8 mouse cellular contexts compared by ENCODE assay signal in the genomic region with DNA sequence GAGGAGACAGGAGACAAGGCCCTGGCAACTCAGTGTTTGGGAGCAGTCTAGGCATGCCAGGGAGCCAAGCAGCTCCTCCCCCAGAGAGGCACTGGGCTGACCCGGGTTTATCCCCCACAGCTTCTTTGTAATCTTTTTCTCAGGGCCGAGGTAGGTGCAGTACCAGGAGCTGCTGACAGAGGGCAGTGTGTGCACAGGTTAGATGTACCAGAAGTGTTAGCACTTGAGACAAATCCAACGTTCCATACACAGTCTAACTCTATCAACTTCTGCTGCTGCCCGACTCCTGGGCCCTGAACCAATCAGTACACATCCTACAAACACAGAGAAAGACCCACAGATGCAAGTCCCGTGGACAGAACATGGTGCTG. TPM values are rescaled to one million over a fixed set of nuclear protein-coding genes. Genes with fewer than 3 reads are reported as not detected.
A peak's percentile ranks its signal among the peaks of the same experiment; 100 is the strongest.
DNase-seq lines count a peak whose midpoint lies in the region; ATAC-seq and TF ChIP-seq lines count a peak whose summit lies in the region.

No protein-coding gene starts in this region.

- no peak overlapping the region for H3K4me2 ChIP-seq in intestine, postnatal 0 days (replicated peaks; ENCODE audit: low read depth)
- no peak overlapping the region for H3K4me2 ChIP-seq in midbrain, embryonic 12.5 days (replicated peaks)

- DNase-seq in adrenal gland, postnatal 14 days = peak; percentile 88
- peak; percentile 91 for DNase-seq in embryo, embryonic 9.5 days (ENCODE audit: extremely low spot score)
- DNase-seq in gastrocnemius, postnatal 4 days (ENCODE audit: low spot score in 2 of 2) = peak; percentile 71 to 78
- peak; percentile 85 to 92 for DNase-seq in left cerebral cortex, postnatal 25 days (ENCODE audit: low spot score in 2 of 2)

- WGBS in intestine, postnatal 0 days = 2% methylated on average over 5 of the region's 5 CpGs
- WGBS in midbrain, embryonic 12.5 days = 14% methylated on average over 5 of the region's 5 CpGs
- 4% methylated on average over 5 of the region's 5 CpGs for WGBS in small intestine, adult 2 months

- no peaks in the 10 kb centered on the region for H3K9me3 ChIP-seq in intestine, postnatal 0 days (ENCODE audit: control insufficient read depth)
- no peaks in the 10 kb centered on the region for H3K9me3 ChIP-seq in midbrain, embryonic 12.5 days

- TF ChIP-seq POLR2A in small intestine, adult 2 months (IDR thresholded peaks at IDR 0.05; ENCODE audit: low read depth, low read length) = no peak

- peak; percentile 48 for ATAC-seq in intestine, postnatal 0 days
- peak; percentile 58; the same call in 1 of the 2 replicates for ATAC-seq in midbrain, embryonic 12.5 days (ENCODE audit: low FRiP score, low read depth)
- ATAC-seq in activated CD4-positive, CD25-positive, alpha-beta regulatory T cell, adult 4 months = no peak

- TF ChIP-seq CTCF in intestine, postnatal 0 days (IDR thresholded peaks at IDR 0.05; ENCODE audit: low read depth) = peak; percentile 92
- peak; percentile 84; the same call in 1 of the 2 replicates for TF ChIP-seq CTCF in small intestine, adult 2 months (IDR thresholded peaks at IDR 0.05; ENCODE audit: extremely low read depth, insufficient read length, insufficient replicate concordance, low read depth, low read length)

- no peaks in the 10 kb centered on the region for H3K27me3 ChIP-seq in intestine, postnatal 0 days (replicated peaks; ENCODE audit: control insufficient read depth, insufficient read depth, low read length)
- H3K27me3 ChIP-seq in midbrain, embryonic 12.5 days = no peaks in the 10 kb centered on the region
- H3K27me3 ChIP-seq in small intestine, adult 2 months (ENCODE audit: control insufficient read depth, insufficient read depth, low read length) = 0 out of 2 replicates have a peak, but pooled peaks cover 4% of the 10 kb centered on the region

- H3K4me1 ChIP-seq in intestine, postnatal 0 days (replicated peaks; ENCODE audit: control insufficient read depth, insufficient read depth, low read length) = no peaks in the 10 kb centered on the region
- no peaks in the 10 kb centered on the region for H3K4me1 ChIP-seq in midbrain, embryonic 12.5 days
- H3K4me1 ChIP-seq in small intestine, adult 2 months (ENCODE audit: control insufficient read depth, insufficient read depth, insufficient read length, low read length) = no peaks in the 10 kb centered on the region

- no peak overlapping the region for H3K27ac ChIP-seq in intestine, postnatal 0 days (ENCODE audit: low read depth, low read length)
- no peak overlapping the region for H3K27ac ChIP-seq in midbrain, embryonic 12.5 days (replicated peaks)
- no peak overlapping the region for H3K27ac ChIP-seq in small intestine, adult 2 months (ENCODE audit: insufficient read depth, low read depth, low read length)

- intact Hi-C loops in left cerebral cortex, postnatal 25 days (cut with DNase I) = loop anchor here (1.0 to 5.0 kb wide), 3 partner anchors 201 to 434 kb away; no protein-coding TSS in a partner anchor

- no peak overlapping the region for H3K9ac ChIP-seq in intestine, postnatal 0 days (ENCODE audit: low read depth, low read length)
- H3K9ac ChIP-seq in midbrain, embryonic 12.5 days (replicated peaks) = no peak overlapping the region

- H3K4me3 ChIP-seq in intestine, postnatal 0 days (ENCODE audit: low read depth, low read length) = no peak overlapping the region
- H3K4me3 ChIP-seq in midbrain, embryonic 12.5 days = no peak overlapping the region
- H3K4me3 ChIP-seq in small intestine, adult 2 months (ENCODE audit: low read depth, low read length) = no peak overlapping the region

- no peaks in the 10 kb centered on the region for H3K36me3 ChIP-seq in intestine, postnatal 0 days (ENCODE audit: control insufficient read depth, insufficient read depth)
- H3K36me3 ChIP-seq in midbrain, embryonic 12.5 days = no peaks in the 10 kb centered on the region
- no peaks in the 10 kb centered on the region for H3K36me3 ChIP-seq in small intestine, adult 2 months (ENCODE audit: control insufficient read depth, insufficient read depth, low read length)

RNA-seq across cellular contexts. Expression of a gene that starts 13.6 kb away (rescaled TPM):
- total RNA-seq in adrenal gland, postnatal 14 days (2021) = not detected in 2 replicates
- not detected for total RNA-seq in gastrocnemius, postnatal 4 days (2021)
- polyA plus RNA-seq in intestine, postnatal 0 days (2015; fragmentation: Nextera tagmentation; extraction: Ambion mirVana) = not detected in 2 replicates
- total RNA-seq in left cerebral cortex, postnatal 25 days (2021) = not detected
- polyA plus RNA-seq in midbrain, embryonic 12.5 days (2016; fragmentation: Nextera tagmentation; extraction: Ambion mirVana) = not detected in 2 replicates
- not detected in 2 replicates for polyA plus RNA-seq in small intestine, adult 2 months (2012; rRNA removed)
- not detected for polyA plus RNA-seq in activated CD4-positive, CD25-positive, alpha-beta regulatory T cell, adult 4 months (2017; shearing (Covaris generic))

RNA-seq across cellular contexts. Expression of a gene that starts 29.4 kb away (rescaled TPM):
- not detected in 2 replicates for total RNA-seq in adrenal gland, postnatal 14 days (2021)
- total RNA-seq in gastrocnemius, postnatal 4 days (2021) = under 1 TPM in 1 of 2 experiments, not detected in 1; 0.21 TPM
- not detected in 2 replicates for polyA plus RNA-seq in intestine, postnatal 0 days (2015; fragmentation: Nextera tagmentation; extraction: Ambion mirVana)
- total RNA-seq in left cerebral cortex, postnatal 25 days (2021) = 1 to 10 TPM; 1.3 to 2.0 TPM
- polyA plus RNA-seq in midbrain, embryonic 12.5 days (2016; fragmentation: Nextera tagmentation; extraction: Ambion mirVana) = 0.34 TPM in 2 replicates
- not detected in 2 replicates for polyA plus RNA-seq in small intestine, adult 2 months (2012; rRNA removed)
- polyA plus RNA-seq in activated CD4-positive, CD25-positive, alpha-beta regulatory T cell, adult 4 months (2017; shearing (Covaris generic)) = not detected

RNA-seq across cellular contexts. Expression of a gene that starts 29.8 kb away (rescaled TPM):
- not detected in 2 replicates for total RNA-seq in adrenal gland, postnatal 14 days (2021)
- total RNA-seq in gastrocnemius, postnatal 4 days (2021) = under 1 TPM in 1 of 2 experiments, not detected in 1; 0.39 TPM
- polyA plus RNA-seq in intestine, postnatal 0 days (2015; fragmentation: Nextera tagmentation; extraction: Ambion mirVana) = not detected in 2 replicates
- total RNA-seq in left cerebral cortex, postnatal 25 days (2021) = not detected
- polyA plus RNA-seq in midbrain, embryonic 12.5 days (2016; fragmentation: Nextera tagmentation; extraction: Ambion mirVana) = not detected in 2 replicates
- not detected in 2 replicates for polyA plus RNA-seq in small intestine, adult 2 months (2012; rRNA removed)
- polyA plus RNA-seq in activated CD4-positive, CD25-positive, alpha-beta regulatory T cell, adult 4 months (2017; shearing (Covaris generic)) = not detected

RNA-seq across cellular contexts. Expression of a gene that starts 45.3 kb away (rescaled TPM):
- total RNA-seq in adrenal gland, postnatal 14 days (2021) = not detected in 2 replicates
- not detected for total RNA-seq in gastrocnemius, postnatal 4 days (2021)
- polyA plus RNA-seq in intestine, postnatal 0 days (2015; fragmentation: Nextera tagmentation; extraction: Ambion mirVana) = not detected in 2 replicates
- total RNA-seq in left cerebral cortex, postnatal 25 days (2021) = under 1 TPM; 0.16 to 0.23 TPM
- polyA plus RNA-seq in midbrain, embryonic 12.5 days (2016; fragmentation: Nextera tagmentation; extraction: Ambion mirVana) = not detected in 2 replicates
- polyA plus RNA-seq in small intestine, adult 2 months (2012; rRNA removed) = not detected in 2 replicates
- polyA plus RNA-seq in activated CD4-positive, CD25-positive, alpha-beta regulatory T cell, adult 4 months (2017; shearing (Covaris generic)) = not detected

RNA-seq across cellular contexts. Expression of a gene that starts 60.0 kb away (rescaled TPM):
- total RNA-seq in adrenal gland, postnatal 14 days (2021) = not detected in 2 replicates
- total RNA-seq in gastrocnemius, postnatal 4 days (2021) = 1 to 10 TPM in 1 of 2 experiments, under 1 TPM in 1; 0.39 to 1.9 TPM
- polyA plus RNA-seq in intestine, postnatal 0 days (2015; fragmentation: Nextera tagmentation; extraction: Ambion mirVana) = 0.08 TPM in 1 of 2 replicates, not detected in the other
- total RNA-seq in left cerebral cortex, postnatal 25 days (2021) = not detected
- polyA plus RNA-seq in midbrain, embryonic 12.5 days (2016; fragmentation: Nextera tagmentation; extraction: Ambion mirVana) = 5.3 and 7.9 TPM in 2 replicates
- polyA plus RNA-seq in small intestine, adult 2 months (2012; rRNA removed) = 0.15 and 0.43 TPM in 2 replicates
- polyA plus RNA-seq in activated CD4-positive, CD25-positive, alpha-beta regulatory T cell, adult 4 months (2017; shearing (Covaris generic)) = not detected
